Mouse (Mus musculus) stomach, postnatal 0 days (tissue): ENCODE data around the gene Mtmr3. TPM values are rescaled to one million over a fixed set of nuclear protein-coding genes. Genes with fewer than 3 reads are reported as not detected.

Experiments used
- ATAC-seq: fragments of 200-750 bp; cut with Nextera tagmentation; 2 replicates; pipeline ENCODE4 v1.8.0; 2017; ENCODE audit not compliant: low FRiP score, low TSS enrichment
- DNase-seq: peaks from one replicate; pipeline ENCODE4 v3.0.0-alpha.2; 2016; ENCODE audit warnings: low spot score
- H3K27ac ChIP-seq: fragments of 300-500 bp; sonication (generic); replicated peaks from 2 replicates; pipeline ENCODE4 v1.5.1; 2014; ENCODE audit warnings: mild to moderate bottlenecking, control low read depth
- H3K27me3 ChIP-seq: fragments of 300-500 bp; sonication (generic); 2 replicates; pipeline ENCODE4 v1.6.1; 2014; ENCODE audit warnings: low read length; ENCODE audit not compliant: control insufficient read depth, insufficient read depth
- H3K36me3 ChIP-seq: fragments of 300-500 bp; sonication (generic); 2 replicates; pipeline ENCODE4 v1.6.1; 2014; ENCODE audit warnings: low read length, mixed read lengths; ENCODE audit not compliant: control insufficient read depth, insufficient read depth
- H3K4me1 ChIP-seq: fragments of 300-500 bp; sonication (generic); replicated peaks from 2 replicates; pipeline ENCODE4 v1.6.1; 2014; ENCODE audit warnings: antibody characterized with exemption; ENCODE audit not compliant: control insufficient read depth, insufficient read depth
- H3K4me2 ChIP-seq: fragments of 300-500 bp; sonication (generic); replicated peaks from 2 replicates; pipeline ENCODE4 v1.6.1; 2014; ENCODE audit warnings: low read depth, mild to moderate bottlenecking, control low read depth, moderate library complexity
- H3K4me3 ChIP-seq: fragments of 300-500 bp; sonication (generic); 2 replicates; pipeline ENCODE4 v1.5.1; 2014; ENCODE audit warnings: low read depth, low read length, control low read depth
- H3K9ac ChIP-seq: fragments of 300-500 bp; sonication (generic); 2 replicates; pipeline ENCODE4 v1.6.1; 2014; ENCODE audit warnings: mild to moderate bottlenecking, low read length, control low read depth, mixed read lengths
- H3K9me3 ChIP-seq: fragments of 300-500 bp; sonication (generic); 2 replicates; pipeline ENCODE4 v1.6.1; 2016; ENCODE audit warnings: low read length; ENCODE audit not compliant: control insufficient read depth
- CTCF ChIP-seq: IDR thresholded peaks from 2 replicates; pipeline ENCODE4 v1.5.1; 2016; ENCODE audit warnings: antibody characterized with exemption, low read depth, mild to moderate bottlenecking, moderate library complexity
- EP300 ChIP-seq: optimal IDR thresholded peaks from 2 replicates; pipeline ENCODE3; 2016; ENCODE audit warnings: antibody characterized with exemption
- WGBS: fragments of 180-500 bp; shearing (Covaris S2); extraction: QIAGEN DNeasy Blood & Tissue Kit; methylation state at CpG from one replicate; pipeline ENCODE4 v1.1.7; 2014; 5-methylcytosine and 5-hydroxymethylcytosine counted together
- polyA plus RNA-seq: library from polyadenylated mRNA; unstranded; fragments of >200 nt; fragmentation: Nextera tagmentation; extraction: Ambion mirVana; gene quantifications from 2 replicates; pipeline ENCODE4 v1.2.1, GENCODE M21; 2015

Mtmr3 gene
- polyA plus RNA-seq, 1 experiment from 2014 or later: 11.7 TPM

DNA sequence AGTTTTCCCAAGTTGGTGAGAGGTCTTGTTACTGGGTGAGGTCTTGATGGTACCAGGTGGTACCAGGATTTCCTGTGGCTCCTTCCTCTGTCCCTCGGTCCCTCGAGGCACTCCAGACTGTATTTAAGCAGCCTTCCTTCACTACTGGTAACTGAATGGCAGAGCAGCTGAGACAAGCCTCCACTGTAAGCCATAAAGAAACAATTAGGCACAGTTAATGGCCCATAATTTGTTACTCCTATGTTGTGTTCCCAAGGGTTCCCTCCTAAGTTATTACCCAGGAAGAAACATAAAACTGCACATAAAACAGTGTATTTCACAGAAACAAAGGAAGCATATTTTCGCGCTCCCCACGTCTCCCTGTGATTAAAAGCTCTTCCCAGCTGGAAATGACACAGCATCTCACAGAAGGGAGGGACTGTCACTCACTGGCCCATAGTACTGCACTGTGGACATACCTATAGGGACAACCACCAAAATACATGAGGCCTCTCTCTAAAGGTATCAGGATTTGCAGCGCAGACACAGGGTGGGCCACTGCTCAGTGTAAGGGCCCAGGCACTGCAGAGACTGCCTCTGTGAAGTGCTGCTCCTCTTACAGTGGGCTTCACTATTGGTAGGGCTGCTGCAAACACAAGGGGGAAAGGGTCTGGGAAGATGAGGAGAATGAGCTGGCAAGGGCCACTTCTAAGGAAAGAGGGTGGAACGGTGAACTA, 122.0 kb downstream of the Mtmr3 start:
- H3K36me3 ChIP-seq: no peaks in the 10 kb centered on the region
- 76% methylated on average over 7 of the region's 7 CpGs for WGBS
- DNase-seq: no peak

DNA sequence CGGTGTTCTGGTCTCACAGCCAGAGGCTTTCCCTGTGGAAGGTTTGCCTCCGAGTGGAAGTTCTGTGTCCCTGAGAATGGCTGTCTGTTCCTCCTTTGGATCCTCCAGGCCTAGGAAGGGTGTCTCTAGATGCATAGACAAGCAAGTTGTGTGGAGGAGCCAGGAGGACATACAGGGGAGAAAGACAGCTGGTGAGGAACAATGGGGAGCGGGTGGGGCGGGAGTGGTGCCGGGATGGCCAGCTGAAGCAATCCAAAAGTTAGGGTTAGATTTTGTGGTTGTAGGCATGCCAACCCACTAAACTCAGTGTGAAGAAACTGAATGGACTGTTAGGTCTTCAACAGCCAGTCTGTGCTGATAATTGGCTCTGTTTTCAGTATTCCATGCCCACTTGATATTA, 122.9 kb downstream of the Mtmr3 start:
- TF ChIP-seq CTCF (no peak), EP300 (no peak)
- Histone ChIP-seq H3K4me3 (no peak overlapping the region), H3K4me2 (no peak overlapping the region), H3K27me3 (no peaks in the 10 kb centered on the region), H3K27ac (no peak overlapping the region), H3K9me3 (no peaks in the 10 kb centered on the region), H3K4me1 (no peaks in the 10 kb centered on the region), H3K9ac (no peak overlapping the region), H3K36me3 (no peaks in the 10 kb centered on the region)
- 73% methylated on average over 5 of the region's 5 CpGs for WGBS
- DNase-seq (no peak), ATAC-seq (no peak)

More for the DNA sequence above, 122.0 kb downstream of the Mtmr3 start:
- H3K9me3 ChIP-seq: no peaks in the 10 kb centered on the region
- TF ChIP-seq CTCF (no peak), EP300 (no peak)
- H3K4me2 ChIP-seq: no peak overlapping the region
- H3K9ac ChIP-seq: no peak overlapping the region
- no peak overlapping the region for H3K4me3 ChIP-seq
- H3K27me3 ChIP-seq: no peaks in the 10 kb centered on the region
- H3K4me1 ChIP-seq: no peaks in the 10 kb centered on the region
- no peak for ATAC-seq
- no peak overlapping the region for H3K27ac ChIP-seq

DNA sequence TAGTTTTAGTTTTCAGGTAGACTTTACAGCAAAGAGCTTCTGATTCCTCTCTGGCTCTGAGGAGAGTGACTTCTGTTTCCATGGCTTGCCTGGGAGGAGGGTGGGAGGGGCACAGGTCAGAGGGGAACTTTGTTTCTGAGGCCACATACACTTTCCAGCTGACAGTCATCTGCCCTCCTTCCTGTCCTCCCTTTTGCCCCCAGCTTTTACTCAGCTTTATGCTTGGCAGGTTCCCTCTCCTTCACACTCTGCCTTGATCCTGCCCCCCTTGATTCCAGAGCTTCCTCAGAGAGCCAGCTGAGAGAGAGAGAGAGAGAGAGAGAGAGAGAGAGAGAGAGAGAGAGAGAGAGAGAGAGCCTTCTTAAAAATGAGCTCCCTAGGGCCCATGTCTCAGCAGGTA, 123.4 kb downstream of the Mtmr3 start:
- Histone ChIP-seq H3K36me3 (no peaks in the 10 kb centered on the region), H3K4me1 (no peaks in the 10 kb centered on the region), H3K9ac (no peak overlapping the region), H3K27me3 (no peaks in the 10 kb centered on the region), H3K4me3 (no peak overlapping the region), H3K9me3 (no peaks in the 10 kb centered on the region), H3K4me2 (no peak overlapping the region), H3K27ac (no peak overlapping the region)
- ATAC-seq (no peak; the same call in 1 of the 2 replicates), DNase-seq (no peak)
- TF ChIP-seq EP300 (no peak), CTCF (no peak)

- 63% methylated on average over 5 of the region's 5 CpGs for WGBS
- Histone ChIP-seq H3K4me2 (no peak overlapping the region), H3K36me3 (no peaks in the 10 kb centered on the region), H3K9me3 (no peaks in the 10 kb centered on the region), H3K27ac (no peak overlapping the region), H3K27me3 (no peaks in the 10 kb centered on the region), H3K9ac (no peak overlapping the region), H3K4me1 (no peaks in the 10 kb centered on the region), H3K4me3 (no peak overlapping the region)
- DNase-seq (no peak), ATAC-seq (no peak)
- TF ChIP-seq EP300 (no peak), CTCF (0 out of 2 replicates have a peak, but pooled peaks have one; percentile 7)
These were observed 125.6 kb downstream of the Mtmr3 start for GRCm38 (mm10) chr11:4469091-4469490.

- Histone ChIP-seq H3K4me1 (no peaks in the 10 kb centered on the region), H3K27me3 (no peaks in the 10 kb centered on the region), H3K27ac (no peak overlapping the region), H3K36me3 (no peaks in the 10 kb centered on the region), H3K4me3 (no peak overlapping the region), H3K4me2 (no peak overlapping the region), H3K9ac (no peak overlapping the region), H3K9me3 (no peaks in the 10 kb centered on the region)
- ATAC-seq (no peak), DNase-seq (no peak)
- 91% methylated on average over 1 of the region's 1 CpGs for WGBS
- TF ChIP-seq CTCF: no peak
- no peak for TF ChIP-seq EP300
These were observed 127.2 kb downstream of the Mtmr3 start for GRCm38 (mm10) chr11:4467436-4467835.

- H3K4me3 ChIP-seq: no peak overlapping the region
- DNase-seq: no peak
- H3K9ac ChIP-seq: no peak overlapping the region
- H3K9me3 ChIP-seq: no peaks in the 10 kb centered on the region
- 63% methylated on average over 4 of the region's 4 CpGs for WGBS
- no peaks in the 10 kb centered on the region for H3K36me3 ChIP-seq
- no peaks in the 10 kb centered on the region for H3K27me3 ChIP-seq
- H3K4me1 ChIP-seq: no peaks in the 10 kb centered on the region
- no peak for ATAC-seq
- no peak overlapping the region for H3K27ac ChIP-seq
- H3K4me2 ChIP-seq: no peak overlapping the region
- TF ChIP-seq EP300: no peak
- TF ChIP-seq CTCF: no peak
These were observed 128.5 kb downstream of the Mtmr3 start for GRCm38 (mm10) chr11:4466191-4466590.
